Mouse (Mus musculus) MEL (cell line): ENCODE results near the gene Fez2.

Source experiments
- CTCF ChIP-seq, 3 experiments: IDR thresholded peaks in 2 of 3; conservative IDR thresholded peaks in 1 of 3; 2 replicates each; pipeline ENCODE4 v1.5.1; 2011 to 2012; ENCODE audit warnings: low read length in 3 of 3, low read depth in 2 of 3, mild to moderate bottlenecking in 2 of 3, improper control_type of control experiment in 1 of 3, inconsistent platforms in 1 of 3, mixed read lengths in 1 of 3, moderate library complexity in 1 of 3; ENCODE audit not compliant: control insufficient read depth in 1 of 3, insufficient read depth in 1 of 3, poor library complexity in 1 of 3, severe bottlenecking in 1 of 3
- ELF1 ChIP-seq: IDR thresholded peaks from 2 replicates; pipeline ENCODE4 v1.6.1; 2014; ENCODE audit warnings: low read depth, mild to moderate bottlenecking, inconsistent platforms, low read length, improper control_type of control experiment, moderate library complexity
- EP300 ChIP-seq, 2 experiments: IDR thresholded peaks; 2 replicates each; pipeline ENCODE4 v1.6.1; 2011; ENCODE audit warnings: improper control_type of control experiment in 2 of 2, low read length in 2 of 2, low read depth in 1 of 2, mild to moderate bottlenecking in 1 of 2
- ETS1 ChIP-seq: IDR thresholded peaks from 2 replicates; pipeline ENCODE4 v1.6.1; 2012; ENCODE audit warnings: low read depth, mild to moderate bottlenecking, inconsistent platforms, low read length, improper control_type of control experiment, moderate library complexity
- GATA1 ChIP-seq: IDR thresholded peaks from 2 replicates; pipeline ENCODE4 v1.6.1; 2011; ENCODE audit warnings: low read depth, low read length, improper control_type of control experiment
- MAZ ChIP-seq: IDR thresholded peaks from 2 replicates; pipeline ENCODE4 v1.6.1; 2012; ENCODE audit warnings: low read depth, mild to moderate bottlenecking, inconsistent platforms, low read length, improper control_type of control experiment
- MXI1 ChIP-seq: IDR thresholded peaks from 2 replicates; pipeline ENCODE4 v1.6.1; 2011; ENCODE audit warnings: mild to moderate bottlenecking, low read depth, low read length, improper control_type of control experiment
- NRF1 ChIP-seq: IDR thresholded peaks from 2 replicates; pipeline ENCODE4 v1.6.1; 2014; ENCODE audit warnings: low read depth, mild to moderate bottlenecking, inconsistent platforms, low read length, improper control_type of control experiment, moderate library complexity; ENCODE audit not compliant: poor library complexity, insufficient read depth, severe bottlenecking
- POLR2A ChIP-seq, 2 experiments: IDR thresholded peaks; 2 replicates each; pipeline ENCODE4 v1.6.1; 2011 to 2012; ENCODE audit warnings: low read length in 2 of 2, mild to moderate bottlenecking in 2 of 2, control low read depth in 1 of 2, improper control_type of control experiment in 1 of 2, low read depth in 1 of 2, moderate library complexity in 1 of 2; ENCODE audit not compliant: control insufficient read depth in 1 of 2, insufficient read depth in 1 of 2, poor library complexity in 1 of 2
- TBP ChIP-seq: IDR thresholded peaks from 2 replicates; pipeline ENCODE4 v1.8.0; 2011; ENCODE audit warnings: low read depth, low read length, improper control_type of control experiment
- TCF12 ChIP-seq: IDR thresholded peaks from 2 replicates; pipeline ENCODE4 v1.6.1; 2014; ENCODE audit warnings: low read depth, mild to moderate bottlenecking, inconsistent platforms, low read length, improper control_type of control experiment, moderate library complexity
- ZC3H11A ChIP-seq: IDR thresholded peaks from 2 replicates; pipeline ENCODE4 v1.6.1; 2012; ENCODE audit warnings: low read depth, mild to moderate bottlenecking, inconsistent platforms, low read length, improper control_type of control experiment

GRCm38 (mm10) chr17:78425026-78425425 is 7.1 kb upstream of the Fez2 start:
- no peak for TF ChIP-seq NRF1
- no peak for TF ChIP-seq MAZ
- no peak for TF ChIP-seq CTCF (IDR thresholded peaks at IDR 0.05 in 2 of 3, conservative IDR thresholded peaks at IDR 0.05 in 1 of 3; ENCODE audit: control insufficient read depth in 1 of 3, insufficient read depth in 1 of 3, low read depth in 2 of 3, low read length in 3 of 3, poor library complexity in 1 of 3, severe bottlenecking in 1 of 3)
- TF ChIP-seq POLR2A (IDR thresholded peaks at IDR 0.05; ENCODE audit: control insufficient read depth in 1 of 2, insufficient read depth in 1 of 2, low read depth in 1 of 2, low read length in 2 of 2, poor library complexity in 1 of 2) = no peak
- no peak for TF ChIP-seq MXI1
- no peak for TF ChIP-seq TBP
- no peak for TF ChIP-seq ELF1
- no peak for TF ChIP-seq GATA1
- no peak for TF ChIP-seq TCF12
- no peak for TF ChIP-seq ETS1
- TF ChIP-seq ZC3H11A = no peak
- TF ChIP-seq EP300 (IDR thresholded peaks at IDR 0.05; ENCODE audit: low read depth in 1 of 2, low read length in 2 of 2) = no peak
